Mouse (Mus musculus) thymus, postnatal 36 days (tissue): Measurements from ENCODE around the gene Gm20388.
"Not testable (repeated sequence)": the region's sequence is repeated elsewhere in the genome, so short reads cannot be mapped to it uniquely, and the experiment has no call there.

Experiments used
- DNase-seq, 2 experiments: peaks; one replicate each; pipeline ENCODE4 v3.0.0; 2022; ENCODE audit warnings: mixed read lengths in 2 of 2

The Gm20388 gene

GRCm38 (mm10) chr8:123231742-123232141, 3321.1 kb downstream of the Gm20388 start:
- DNase-seq, result no peak

- DNase-seq, result no peak
Measured at GRCm38 (mm10) chr8:123232553-123232952, 3321.9 kb downstream of the Gm20388 start.

- no peak for DNase-seq
Measured at GRCm38 (mm10) chr8:123233300-123233699, 3322.7 kb downstream of the Gm20388 start.

GRCm38 (mm10) chr8:123233760-123234159, 3323.1 kb downstream of the Gm20388 start:
- no peak for DNase-seq

- peak in 1 of 2 experiments; percentile 29 for DNase-seq
Measured at GRCm38 (mm10) chr8:123234918-123235519, 3324.4 kb downstream of the Gm20388 start.

- DNase-seq, result peak; percentile 96
Measured at GRCm38 (mm10) chr8:123235520-123236497, 3325.2 kb downstream of the Gm20388 start, which contains the start of gene Spata2l. Gene Spata2l (minus strand): TSS chr8:123236233.

- DNase-seq, result no peak
Measured at GRCm38 (mm10) chr8:123239398-123239797, 3328.8 kb downstream of the Gm20388 start.

GRCm38 (mm10) chr8:123242107-123242923, 3331.7 kb downstream of the Gm20388 start:
- no peak for DNase-seq

GRCm38 (mm10) chr8:123243053-123243452, 3332.4 kb downstream of the Gm20388 start:
- no peak for DNase-seq

GRCm38 (mm10) chr8:123244382-123244781, 3333.7 kb downstream of the Gm20388 start:
- no peak for DNase-seq

GRCm38 (mm10) chr8:123245543-123245942, 3334.9 kb downstream of the Gm20388 start:
- DNase-seq, result no peak

GRCm38 (mm10) chr8:123247748-123248147, 3337.1 kb downstream of the Gm20388 start:
- DNase-seq, result no peak

- no peak for DNase-seq
Measured at GRCm38 (mm10) chr8:123248596-123248995, 3338.0 kb downstream of the Gm20388 start.

GRCm38 (mm10) chr8:123250940-123251339, 3340.3 kb downstream of the Gm20388 start:
- no peak for DNase-seq

- no peak for DNase-seq
Measured at GRCm38 (mm10) chr8:123252925-123253324, 3342.3 kb downstream of the Gm20388 start.

- DNase-seq, result no peak
Measured at GRCm38 (mm10) chr8:123253451-123254098, 3342.9 kb downstream of the Gm20388 start.

- peak; percentile 85 to 87 for DNase-seq
Measured at GRCm38 (mm10) chr8:123254099-123254885, 3343.7 kb downstream of the Gm20388 start, which contains the start of the genes Zfp276 and Vps9d1. Gene Zfp276 (plus strand): TSS chr8:123254195. Gene Vps9d1 (minus strand): TSS chr8:123254348.

GRCm38 (mm10) chr8:123255170-123255569, 3344.5 kb downstream of the Gm20388 start:
- DNase-seq, result no peak

- no peak for DNase-seq
Measured at GRCm38 (mm10) chr8:123257114-123257513, 3346.5 kb downstream of the Gm20388 start.

GRCm38 (mm10) chr8:123257593-123257992, 3347.0 kb downstream of the Gm20388 start:
- not testable (repeated sequence) for DNase-seq

- DNase-seq, result no peak
Measured at GRCm38 (mm10) chr8:123267926-123268656, 3357.4 kb downstream of the Gm20388 start.
